Mouse (Mus musculus): ENCODE results near the gene Hipk1. TPM values are rescaled to one million over a fixed set of nuclear protein-coding genes. Genes with fewer than 3 reads are reported as not detected.

Hipk1 gene
- total and polyA plus RNA-seq, 3 experiments: 50.8 to 109 (median 98.1) TPM

- H3K36me3 ChIP-seq (ENCODE audit: control insufficient read depth, insufficient read depth, low read length): peaks cover 10% of the 10 kb centered on the region
- H3K4me3 ChIP-seq: no peak overlapping the region
- no peaks in the 10 kb centered on the region for H3K4me1 ChIP-seq (ENCODE audit: control insufficient read depth, insufficient read depth, low read length)
- DNase-seq: no peak
- TF ChIP-seq POLR2A (IDR thresholded peaks at IDR 0.05; ENCODE audit: insufficient read depth, low read depth, low read length) (no peak), CTCF (IDR thresholded peaks at IDR 0.05) (no peak), EP300 (IDR thresholded peaks at IDR 0.05; ENCODE audit: insufficient read depth, low read depth, low read length) (no peak)
- H3K27me3 ChIP-seq (ENCODE audit: control insufficient read depth, insufficient read depth, low read length): no peaks in the 10 kb centered on the region
- intact Hi-C loops (cut with DNase I): loop anchor here (1.0 kb wide), 1 partner anchor 11 kb away; no protein-coding TSS in a partner anchor
- H3K9ac ChIP-seq (ENCODE audit: low read depth, low read length): no peak overlapping the region
- peaks cover 2% of the 10 kb centered on the region; the same call in 1 of the 2 replicates for H3K79me2 ChIP-seq (replicated peaks; ENCODE audit: control insufficient read depth, insufficient read depth, low read length)
- no peak overlapping the region for H3K27ac ChIP-seq
- WGBS: 77% methylated on average over 2 of the region's 2 CpGs
These were observed 34.4 kb downstream of the Hipk1 start for GRCm38 (mm10) chr3:103756920-103757319.

GRCm38 (mm10) chr3:103755351-103755750, 36.0 kb downstream of the Hipk1 start:
- 32% methylated on average over 3 of the region's 3 CpGs for WGBS
- no peak overlapping the region for H3K4me3 ChIP-seq
- intact Hi-C loops (cut with DNase I): no loop called here
- H3K9ac ChIP-seq (ENCODE audit: low read depth, low read length): no peak overlapping the region
- H3K27me3 ChIP-seq (ENCODE audit: control insufficient read depth, insufficient read depth, low read length): no peaks in the 10 kb centered on the region
- TF ChIP-seq CTCF (IDR thresholded peaks at IDR 0.05) (no peak), POLR2A (IDR thresholded peaks at IDR 0.05; ENCODE audit: insufficient read depth, low read depth, low read length) (no peak), EP300 (IDR thresholded peaks at IDR 0.05; ENCODE audit: insufficient read depth, low read depth, low read length) (no peak)
- H3K79me2 ChIP-seq (replicated peaks; ENCODE audit: control insufficient read depth, insufficient read depth, low read length): peaks cover 2% of the 10 kb centered on the region; the same call in 1 of the 2 replicates
- no peak overlapping the region for H3K27ac ChIP-seq
- no peaks in the 10 kb centered on the region for H3K4me1 ChIP-seq (ENCODE audit: control insufficient read depth, insufficient read depth, low read length)
- H3K36me3 ChIP-seq (ENCODE audit: control insufficient read depth, insufficient read depth, low read length): peaks cover 14% of the 10 kb centered on the region
- DNase-seq: no peak

- no peak overlapping the region for H3K4me3 ChIP-seq
- no peak overlapping the region for H3K9ac ChIP-seq (ENCODE audit: low read depth, low read length)
- intact Hi-C loops (cut with DNase I): loop anchor here (5.0 kb wide), 1 partner anchor 136 kb away; no protein-coding TSS in a partner anchor
- H3K4me1 ChIP-seq (ENCODE audit: control insufficient read depth, insufficient read depth, low read length): no peaks in the 10 kb centered on the region
- no peak for TF ChIP-seq EP300 (IDR thresholded peaks at IDR 0.05; ENCODE audit: insufficient read depth, low read depth, low read length)
- 86% methylated on average over 2 of the region's 2 CpGs for WGBS
- H3K27me3 ChIP-seq (ENCODE audit: control insufficient read depth, insufficient read depth, low read length): no peaks in the 10 kb centered on the region
- no peak for DNase-seq
- H3K36me3 ChIP-seq (ENCODE audit: control insufficient read depth, insufficient read depth, low read length): peaks cover 27% of the 10 kb centered on the region
- no peaks in the 10 kb centered on the region for H3K79me2 ChIP-seq (replicated peaks; ENCODE audit: control insufficient read depth, insufficient read depth, low read length)
- H3K27ac ChIP-seq: no peak overlapping the region
These were observed 39.8 kb downstream of the Hipk1 start for GRCm38 (mm10) chr3:103751558-103751957.

GRCm38 (mm10) chr3:103746711-103747110, 44.7 kb downstream of the Hipk1 start:
- H3K36me3 ChIP-seq (ENCODE audit: control insufficient read depth, insufficient read depth, low read length): peaks cover 17% of the 10 kb centered on the region
- H3K27ac ChIP-seq: no peak overlapping the region
- WGBS: 78% methylated on average over 5 of the region's 5 CpGs
- no peak for DNase-seq
- no peak overlapping the region for H3K9ac ChIP-seq (ENCODE audit: low read depth, low read length)
- no peaks in the 10 kb centered on the region for H3K79me2 ChIP-seq (replicated peaks; ENCODE audit: control insufficient read depth, insufficient read depth, low read length)
- no peak for TF ChIP-seq EP300 (IDR thresholded peaks at IDR 0.05; ENCODE audit: insufficient read depth, low read depth, low read length)
- TF ChIP-seq CTCF (IDR thresholded peaks at IDR 0.05): no peak
- no peak for TF ChIP-seq POLR2A (IDR thresholded peaks at IDR 0.05; ENCODE audit: insufficient read depth, low read depth, low read length)
- intact Hi-C loops (cut with DNase I): loop anchor here (1.0 kb wide), 1 partner anchor 10 kb away; no protein-coding TSS in a partner anchor
- no peaks in the 10 kb centered on the region for H3K27me3 ChIP-seq (ENCODE audit: control insufficient read depth, insufficient read depth, low read length)
- no peak overlapping the region for H3K4me3 ChIP-seq
- no peaks in the 10 kb centered on the region for H3K4me1 ChIP-seq (ENCODE audit: control insufficient read depth, insufficient read depth, low read length)

- intact Hi-C loops (cut with DNase I): no loop called here
- Histone ChIP-seq H3K9ac (ENCODE audit: low read depth, low read length) (no peak overlapping the region), H3K36me3 (ENCODE audit: control insufficient read depth, insufficient read depth, low read length) (peaks cover 16% of the 10 kb centered on the region), H3K27ac (no peak overlapping the region), H3K79me2 (replicated peaks; ENCODE audit: control insufficient read depth, insufficient read depth, low read length) (no peaks in the 10 kb centered on the region), H3K27me3 (ENCODE audit: control insufficient read depth, insufficient read depth, low read length) (no peaks in the 10 kb centered on the region), H3K4me3 (no peak overlapping the region), H3K4me1 (ENCODE audit: control insufficient read depth, insufficient read depth, low read length) (no peaks in the 10 kb centered on the region)
- 83% methylated on average over 14 of the region's 14 CpGs for WGBS
- no peak for DNase-seq
- TF ChIP-seq POLR2A (IDR thresholded peaks at IDR 0.05; ENCODE audit: insufficient read depth, low read depth, low read length) (no peak), EP300 (IDR thresholded peaks at IDR 0.05; ENCODE audit: insufficient read depth, low read depth, low read length) (no peak), CTCF (IDR thresholded peaks at IDR 0.05) (no peak)
These were observed 46.2 kb downstream of the Hipk1 start for GRCm38 (mm10) chr3:103745001-103745770.

GRCm38 (mm10) chr3:103743208-103743607, 48.2 kb downstream of the Hipk1 start:
- DNase-seq: no peak
- H3K79me2 ChIP-seq (replicated peaks; ENCODE audit: control insufficient read depth, insufficient read depth, low read length): no peaks in the 10 kb centered on the region
- H3K27me3 ChIP-seq (ENCODE audit: control insufficient read depth, insufficient read depth, low read length): no peaks in the 10 kb centered on the region
- intact Hi-C loops (cut with DNase I): no loop called here
- H3K36me3 ChIP-seq (ENCODE audit: control insufficient read depth, insufficient read depth, low read length): peaks cover 5% of the 10 kb centered on the region
- H3K4me3 ChIP-seq: no peak overlapping the region
- H3K27ac ChIP-seq: no peak overlapping the region
- no peak overlapping the region for H3K9ac ChIP-seq (ENCODE audit: low read depth, low read length)
- TF ChIP-seq CTCF (IDR thresholded peaks at IDR 0.05): no peak
- TF ChIP-seq EP300 (IDR thresholded peaks at IDR 0.05; ENCODE audit: insufficient read depth, low read depth, low read length): no peak
- no peak for TF ChIP-seq POLR2A (IDR thresholded peaks at IDR 0.05; ENCODE audit: insufficient read depth, low read depth, low read length)
- H3K4me1 ChIP-seq (ENCODE audit: control insufficient read depth, insufficient read depth, low read length): no peaks in the 10 kb centered on the region; the same call in 1 of the 2 replicates
- 80% methylated on average over 6 of the region's 6 CpGs for WGBS

All from heart, adult 2 months (tissue).